Mouse (Mus musculus) spleen, postnatal 4 days (tissue): ENCODE measurements around the gene Gpc3.
"Not testable (repeated sequence)": the region's sequence is repeated elsewhere in the genome, so short reads cannot be mapped to it uniquely, and the experiment has no call there.

Source experiments
- DNase-seq, 2 experiments: peaks; one replicate each; pipeline ENCODE4 v3.0.0; 2022; ENCODE audit warnings: low spot score in 2 of 2

Gene Gpc3

GRCm38 (mm10) chrX:52278687-52279359, 334.9 kb downstream of the Gpc3 start:
- no peak for DNase-seq

DNA sequence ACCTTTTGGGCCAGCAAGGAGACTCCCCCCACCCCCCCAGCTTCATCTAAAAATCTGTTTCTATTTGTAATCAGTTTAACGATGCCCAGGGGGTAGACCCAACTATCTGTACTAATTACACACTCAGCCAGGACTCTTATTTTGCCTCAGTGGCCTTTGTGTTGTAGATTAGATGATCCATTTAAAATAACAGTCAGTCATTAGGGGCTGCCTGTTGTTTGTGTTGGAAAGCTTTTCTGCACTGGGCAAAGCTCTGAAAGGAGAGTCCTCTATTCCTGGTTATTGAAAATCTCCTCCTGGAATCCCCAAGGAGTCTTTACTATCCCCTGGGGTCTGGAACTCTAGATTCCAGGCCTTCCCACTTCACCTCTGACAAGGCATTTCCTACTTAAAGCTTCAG, 336.2 kb downstream of the Gpc3 start:
- no peak for DNase-seq

- no peak for DNase-seq
Measured at GRCm38 (mm10) chrX:52273016-52273415, 340.7 kb downstream of the Gpc3 start.

- DNase-seq = no peak
Measured at GRCm38 (mm10) chrX:52261991-52262390, 351.8 kb downstream of the Gpc3 start.

- no peak for DNase-seq
Measured at GRCm38 (mm10) chrX:52261546-52261945, 352.2 kb downstream of the Gpc3 start.

DNA sequence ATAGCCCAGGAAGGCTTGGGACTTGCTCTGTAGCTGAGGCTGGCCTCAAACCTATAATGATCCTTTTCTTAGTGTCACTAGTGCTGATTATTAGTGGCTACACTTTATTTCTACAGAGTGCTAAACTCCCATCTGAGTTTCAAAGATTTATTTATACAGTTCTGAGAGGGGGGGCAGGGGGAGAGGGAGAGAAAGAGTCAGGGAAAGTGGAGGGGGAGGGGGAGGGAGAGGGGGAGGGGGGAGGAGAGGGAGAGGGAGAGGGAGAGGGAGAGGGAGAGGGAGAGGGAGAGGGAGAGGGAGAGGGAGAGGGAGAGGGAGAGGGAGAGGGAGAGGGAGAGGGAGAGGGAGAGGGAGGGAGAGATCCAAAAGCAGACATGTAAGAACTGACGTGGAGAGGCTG, 354.0 kb downstream of the Gpc3 start:
- not testable (repeated sequence) for DNase-seq

- DNase-seq = no peak
Measured at GRCm38 (mm10) chrX:52254526-52254925, 359.2 kb downstream of the Gpc3 start.

GRCm38 (mm10) chrX:52245694-52246297, 368.0 kb downstream of the Gpc3 start:
- no peak for DNase-seq

DNA sequence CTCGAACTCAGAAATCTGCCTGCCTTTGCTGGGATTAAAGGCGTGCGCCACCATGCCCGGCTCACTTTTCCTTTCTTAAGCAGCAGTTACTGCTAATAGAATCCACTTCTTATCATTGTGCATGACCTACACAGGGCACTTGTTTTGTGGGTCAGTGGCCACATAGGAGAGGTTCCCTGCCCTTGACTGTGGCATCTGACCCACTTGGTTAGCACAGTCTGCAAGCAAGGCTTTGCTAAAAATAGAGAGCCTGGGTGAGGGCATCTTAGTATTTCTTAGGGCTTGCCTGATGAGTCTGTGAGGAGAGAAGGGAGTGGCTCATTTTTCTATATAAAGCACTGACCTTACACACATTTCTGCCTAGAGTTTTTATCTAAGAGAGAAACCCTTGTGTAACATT, 376.3 kb downstream of the Gpc3 start:
- DNase-seq = no peak

DNA sequence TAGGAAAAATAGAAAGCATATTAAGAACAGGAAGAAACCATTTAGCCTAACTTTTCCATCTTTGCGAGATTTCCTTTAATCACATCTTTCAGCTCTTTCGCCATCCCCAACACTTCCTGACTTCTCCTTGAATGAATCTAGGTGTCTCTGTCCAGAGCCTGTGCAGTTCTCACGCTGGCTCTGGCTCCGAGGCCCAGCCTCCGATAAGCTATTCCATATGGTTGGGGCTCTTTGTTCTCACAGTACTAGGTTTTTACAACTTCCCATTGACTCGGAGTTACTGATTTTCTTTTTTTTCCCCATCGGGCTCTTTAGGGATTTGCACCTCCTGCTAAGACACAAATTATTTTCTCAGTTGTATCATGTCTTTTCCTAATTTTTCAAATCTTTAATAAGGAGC, 381.8 kb downstream of the Gpc3 start:
- no peak for DNase-seq

GRCm38 (mm10) chrX:52230711-52231110, 383.0 kb downstream of the Gpc3 start:
- DNase-seq = no peak
